ENCODE assay signal across 10 mouse cellular contexts in the genomic region with DNA sequence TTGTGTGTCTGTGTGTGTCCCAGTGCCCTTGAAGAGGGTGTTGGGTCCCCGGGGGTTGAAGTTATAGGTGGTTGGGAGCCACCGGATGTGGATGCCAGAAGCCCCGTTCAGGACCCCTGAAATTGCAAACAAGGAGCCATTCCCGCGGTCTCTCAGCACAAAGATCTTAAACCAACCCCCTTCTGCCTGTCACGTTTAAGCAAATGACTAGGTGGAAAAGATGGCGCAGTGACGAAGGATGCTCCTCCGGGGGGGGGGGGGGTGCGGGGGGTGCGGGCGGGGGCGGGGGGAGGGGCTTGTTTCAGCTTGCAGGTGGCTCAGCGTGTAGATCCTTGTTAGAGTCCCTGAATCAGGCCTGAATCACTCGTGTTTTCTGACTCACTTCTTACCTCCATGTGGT. TPM values are rescaled to one million over a fixed set of nuclear protein-coding genes. Genes with fewer than 3 reads are reported as not detected.
DNase-seq lines count a peak whose midpoint lies in the region; ATAC-seq lines count a peak whose summit lies in the region.
"Had no signal": no experiment of that assay in that cellular context is flagged by ENCODE, and none has a peak within 500 bp of the region (broad histone marks: within the 10 kb centered on the region; RNA-seq: fewer than 3 reads in every experiment).

No protein-coding gene starts in this region.

- H3K27ac ChIP-seq in kidney, embryonic 15.5 days, result 0 out of 2 replicates have a peak overlapping the region, but pooled peaks have one; percentile 7
- peak overlapping the region; percentile 56 for H3K27ac ChIP-seq in forebrain, embryonic 10.5 days
- H3K27ac ChIP-seq in limb, embryonic 13.5 days, result no peak overlapping the region
- no peak overlapping the region for H3K27ac ChIP-seq in stomach, embryonic 15.5 days

- H3K9me3 ChIP-seq in kidney, embryonic 15.5 days (replicated peaks), result no peaks in the 10 kb centered on the region
- no peaks in the 10 kb centered on the region for H3K9me3 ChIP-seq in forebrain, embryonic 10.5 days
- H3K9me3 ChIP-seq in limb, embryonic 13.5 days, result no peaks in the 10 kb centered on the region
- no peaks in the 10 kb centered on the region for H3K9me3 ChIP-seq in stomach, embryonic 15.5 days
- H3K9me3 ChIP-seq: G1E had no signal

- 6% methylated on average over 13 of the region's 15 CpGs for WGBS in kidney, embryonic 15.5 days
- WGBS in forebrain, embryonic 10.5 days, result 15% methylated on average over 15 of the region's 15 CpGs
- 10% methylated on average over 8 of the region's 15 CpGs for WGBS in limb, embryonic 13.5 days
- 2% methylated on average over 15 of the region's 15 CpGs for WGBS in stomach, embryonic 15.5 days

- no peak for ATAC-seq in kidney, embryonic 15.5 days (replicated peaks; ENCODE audit: low FRiP score)
- ATAC-seq in limb, embryonic 13.5 days (ENCODE audit: low FRiP score, low read depth), result no peak
- no peak for ATAC-seq in stomach, embryonic 15.5 days (ENCODE audit: insufficient read depth, low FRiP score, low read depth)

- H3K4me1 ChIP-seq in kidney, embryonic 15.5 days, result peaks cover 7% of the 10 kb centered on the region
- peaks cover 12% of the 10 kb centered on the region for H3K4me1 ChIP-seq in forebrain, embryonic 10.5 days
- H3K4me1 ChIP-seq in limb, embryonic 13.5 days, result 0 out of 2 replicates have a peak, but pooled peaks cover 5% of the 10 kb centered on the region
- H3K4me1 ChIP-seq in stomach, embryonic 15.5 days, result no peaks in the 10 kb centered on the region

- H3K4me2 ChIP-seq in kidney, embryonic 15.5 days, result peak overlapping the region; percentile 54
- H3K4me2 ChIP-seq in limb, embryonic 13.5 days (replicated peaks), result peak overlapping the region; percentile 47
- peak overlapping the region; percentile 39 for H3K4me2 ChIP-seq in stomach, embryonic 15.5 days

- peak overlapping the region; percentile 21 for H3K4me3 ChIP-seq in kidney, embryonic 15.5 days (replicated peaks)
- peak overlapping the region; percentile 32; the same call in 1 of the 2 replicates for H3K4me3 ChIP-seq in forebrain, embryonic 10.5 days
- H3K4me3 ChIP-seq in limb, embryonic 13.5 days, result peak overlapping the region; percentile 14
- H3K4me3 ChIP-seq in stomach, embryonic 15.5 days (replicated peaks), result no peak overlapping the region

- no peaks in the 10 kb centered on the region for H3K27me3 ChIP-seq in kidney, embryonic 15.5 days
- H3K27me3 ChIP-seq in forebrain, embryonic 10.5 days (ENCODE audit: poor library complexity, severe bottlenecking), result no peaks in the 10 kb centered on the region
- no peaks in the 10 kb centered on the region for H3K27me3 ChIP-seq in limb, embryonic 13.5 days
- H3K27me3 ChIP-seq in stomach, embryonic 15.5 days (replicated peaks), result no peaks in the 10 kb centered on the region

- intact Hi-C loops in gastrocnemius, postnatal 14 days (cut with DNase I; ENCODE audit: low total_unique reads), result no loop called here

- DNase-seq in kidney, adult 18-20 months, result no peak
- no peak for DNase-seq in forebrain, embryonic 10.5 days (ENCODE audit: extremely low spot score, low spot score)
- DNase-seq in cerebellum, postnatal 4 days (ENCODE audit: low spot score in 2 of 2), result no peak
- no peak for DNase-seq in gastrocnemius, postnatal 14 days
- DNase-seq in testis, postnatal 10 days (ENCODE audit: low spot score), result no peak
- DNase-seq: lung, postnatal 14 days had no signal

- H3K9ac ChIP-seq in kidney, embryonic 15.5 days, result no peak overlapping the region
- H3K9ac ChIP-seq in limb, embryonic 13.5 days, result no peak overlapping the region
- H3K9ac ChIP-seq in stomach, embryonic 15.5 days, result no peak overlapping the region

- H3K36me3 ChIP-seq in kidney, embryonic 15.5 days, result no peaks in the 10 kb centered on the region
- no peaks in the 10 kb centered on the region for H3K36me3 ChIP-seq in forebrain, embryonic 10.5 days (replicated peaks)
- H3K36me3 ChIP-seq in limb, embryonic 13.5 days, result no peaks in the 10 kb centered on the region
- no peaks in the 10 kb centered on the region for H3K36me3 ChIP-seq in stomach, embryonic 15.5 days
- H3K36me3 ChIP-seq: G1E had no signal

RNA-seq across cellular contexts. Expression of a gene that starts 17.9 kb away (rescaled TPM):
- polyA plus RNA-seq in kidney, embryonic 15.5 days (2015; fragmentation: Nextera tagmentation; extraction: Ambion mirVana), result 26.6 and 27.0 TPM in 2 replicates
- 36.8 and 38.1 TPM in 2 replicates for polyA plus RNA-seq in forebrain, embryonic 10.5 days (2016; fragmentation: Nextera tagmentation; extraction: Ambion mirVana)
- 22.7 and 31.9 TPM in 2 replicates for polyA plus RNA-seq in limb, embryonic 13.5 days (2015; fragmentation: Nextera tagmentation; extraction: Ambion mirVana)
- polyA plus RNA-seq in stomach, embryonic 15.5 days (2015; fragmentation: Nextera tagmentation; extraction: Ambion mirVana), result 19.9 and 20.7 TPM in 2 replicates
- total RNA-seq in gastrocnemius, postnatal 14 days (2021), result 10 to 100 TPM; 52.7 to 61.5 TPM

RNA-seq across cellular contexts. Expression of a gene that starts 39.0 kb away (rescaled TPM):
- polyA plus RNA-seq in kidney, embryonic 15.5 days (2015; fragmentation: Nextera tagmentation; extraction: Ambion mirVana), result 92.0 and 98.4 TPM in 2 replicates
- polyA plus RNA-seq in forebrain, embryonic 10.5 days (2016; fragmentation: Nextera tagmentation; extraction: Ambion mirVana), result 74.4 and 79.6 TPM in 2 replicates
- polyA plus RNA-seq in limb, embryonic 13.5 days (2015; fragmentation: Nextera tagmentation; extraction: Ambion mirVana), result 96.5 and 102 TPM in 2 replicates
- 83.5 and 85.7 TPM in 2 replicates for polyA plus RNA-seq in stomach, embryonic 15.5 days (2015; fragmentation: Nextera tagmentation; extraction: Ambion mirVana)
- 10 to 100 TPM; 76.5 to 93.9 TPM for total RNA-seq in gastrocnemius, postnatal 14 days (2021)

Comparison
In these comparisons a context has a peak if more than half of its experiments do, and no peak if none do; other contexts are left out.
1. H3K27ac ChIP-seq: peak in kidney, embryonic 15.5 days (single experiment) and forebrain, embryonic 10.5 days (single experiment); none in limb, embryonic 13.5 days (single experiment) and stomach, embryonic 15.5 days (single experiment).
2. Peak in every context shown above with its lines, with median percentiles within 50 percentile points of each other: H3K4me2 ChIP-seq.